Mouse (Mus musculus) cerebellum, adult 18-20 months (tissue): Measurements from ENCODE around the gene Cldn10.

Experiments
- DNase-seq, 2 experiments: peaks; one replicate each; pipeline ENCODE4 v3.0.0; 2021

Cldn10 gene

GRCm38 (mm10) chr14:118831597-118831996 lies 43.9 kb downstream of the Cldn10 start:
- DNase-seq: no peak

GRCm38 (mm10) chr14:118833241-118833640 lies 45.5 kb downstream of the Cldn10 start:
- DNase-seq: no peak

- DNase-seq: no peak
Observed at GRCm38 (mm10) chr14:118834313-118834712, 46.6 kb downstream of the Cldn10 start.

- DNase-seq: no peak
Observed at GRCm38 (mm10) chr14:118836145-118836544, 48.4 kb downstream of the Cldn10 start.

GRCm38 (mm10) chr14:118836754-118837153 lies 49.0 kb downstream of the Cldn10 start:
- no peak for DNase-seq

- DNase-seq: no peak
Observed at GRCm38 (mm10) chr14:118838556-118839120, 50.9 kb downstream of the Cldn10 start.

GRCm38 (mm10) chr14:118839416-118839815 lies 51.7 kb downstream of the Cldn10 start:
- DNase-seq: no peak

- no peak for DNase-seq
Observed at GRCm38 (mm10) chr14:118840027-118840426, 52.3 kb downstream of the Cldn10 start.

GRCm38 (mm10) chr14:118842353-118842752 lies 54.6 kb downstream of the Cldn10 start:
- no peak for DNase-seq

GRCm38 (mm10) chr14:118846834-118847233 lies 59.1 kb downstream of the Cldn10 start:
- no peak for DNase-seq

GRCm38 (mm10) chr14:118848171-118848570 lies 60.5 kb downstream of the Cldn10 start:
- no peak for DNase-seq

GRCm38 (mm10) chr14:118850011-118850695 lies 62.4 kb downstream of the Cldn10 start:
- DNase-seq: no peak

GRCm38 (mm10) chr14:118850696-118851035 lies 63.0 kb downstream of the Cldn10 start:
- DNase-seq: no peak

- DNase-seq: no peak
Observed at GRCm38 (mm10) chr14:118851496-118852107, 63.9 kb downstream of the Cldn10 start.

- peak; percentile 8 to 19 for DNase-seq
Observed at GRCm38 (mm10) chr14:118854371-118855114, 66.8 kb downstream of the Cldn10 start.

GRCm38 (mm10) chr14:118855141-118855800 lies 67.6 kb downstream of the Cldn10 start:
- no peak for DNase-seq

- DNase-seq: no peak
Observed at GRCm38 (mm10) chr14:118856563-118856962, 68.9 kb downstream of the Cldn10 start.

GRCm38 (mm10) chr14:118858318-118858717 lies 70.6 kb downstream of the Cldn10 start:
- DNase-seq: no peak

- no peak for DNase-seq
Observed at GRCm38 (mm10) chr14:118862253-118862652, 74.5 kb downstream of the Cldn10 start.

GRCm38 (mm10) chr14:118864905-118865304 lies 77.2 kb downstream of the Cldn10 start:
- no peak for DNase-seq

- DNase-seq: no peak
Observed at GRCm38 (mm10) chr14:118866014-118866811, 78.5 kb downstream of the Cldn10 start.

- DNase-seq: no peak
Observed at GRCm38 (mm10) chr14:118867366-118867765, 79.7 kb downstream of the Cldn10 start.
